Mouse (Mus musculus): ENCODE measurements around the gene Tstd2. TPM values are rescaled to one million over a fixed set of nuclear protein-coding genes. Genes with fewer than 3 reads are reported as not detected.

Gene Tstd2
- polyA plus RNA-seq (2015; fragmentation: Nextera tagmentation; extraction: Ambion mirVana): 25.0 and 25.3 TPM in 2 replicates

DNA sequence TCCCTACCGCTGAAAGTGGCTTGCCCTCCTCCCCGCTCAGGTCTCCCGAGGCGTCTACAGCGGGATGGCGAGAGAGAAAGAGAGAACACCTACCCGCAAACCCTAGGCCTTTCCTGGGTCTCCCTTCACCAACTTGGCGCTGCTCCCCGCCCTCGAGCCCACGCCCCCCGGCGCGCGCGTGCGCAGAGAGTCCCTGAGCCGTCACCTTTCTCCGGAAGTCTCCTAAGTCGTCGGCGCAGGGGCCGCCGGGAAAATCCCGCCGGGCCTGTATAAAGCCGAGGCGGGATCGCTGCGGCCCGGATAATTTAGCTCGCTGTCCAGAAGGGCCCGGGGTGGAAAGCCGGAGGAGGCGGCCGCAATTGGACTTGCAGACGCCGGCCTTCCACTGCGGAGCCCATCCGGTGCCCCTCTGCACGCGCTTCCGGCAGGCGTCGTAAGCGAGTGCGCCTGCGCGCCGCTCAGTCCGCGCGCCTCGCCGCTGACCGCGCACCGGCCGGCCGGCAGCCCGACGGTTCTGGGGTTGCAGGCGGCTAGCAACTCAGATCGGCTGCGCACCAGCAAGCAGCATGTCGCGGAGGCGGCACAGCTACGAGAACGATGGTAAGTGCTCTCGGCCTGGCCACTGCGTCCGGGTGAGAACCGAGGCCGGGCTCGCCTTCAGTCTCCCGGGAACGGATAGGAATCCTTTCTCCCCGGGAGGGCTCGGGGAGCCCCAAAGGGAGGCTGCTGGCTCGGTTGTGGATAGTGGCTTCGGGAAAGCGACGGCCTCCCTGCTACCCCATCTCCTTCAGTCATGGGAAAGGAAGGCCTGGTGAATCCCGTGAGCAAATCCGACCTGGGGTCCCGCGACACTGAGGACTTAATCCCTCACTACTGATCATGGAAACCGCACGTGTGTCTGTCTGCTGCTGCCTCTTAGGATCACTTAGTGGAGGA is at the start of gene Tstd2, which contains the start of gene Ncbp1:
Gene Tstd2 (minus strand): TSS at position 408 of the 936 bp plus-strand sequence.
Gene Ncbp1 (plus strand): TSS at position 327 of the 936 bp plus-strand sequence.
- H3K9ac ChIP-seq (ENCODE audit: low read length): peak within 1 kb of the TSS; percentile 96
- under 1% methylated on average over 88 of the region's 90 CpGs for WGBS
- H3K9me3 ChIP-seq (replicated peaks; ENCODE audit: control insufficient read depth, low read length): no peaks in the 10 kb centered on the region
- H3K36me3 ChIP-seq (ENCODE audit: control insufficient read depth, insufficient read depth): peaks cover 7% of the 10 kb centered on the region
- H3K4me3 ChIP-seq (ENCODE audit: low read length): peak within 1 kb of the TSS; percentile 94
- peak within 1 kb of the TSS; percentile 99 for H3K27ac ChIP-seq (ENCODE audit: low read length)
- peak; percentile 87 for ATAC-seq (replicated peaks; ENCODE audit: extremely low read depth, insufficient read depth, low FRiP score)
- H3K4me1 ChIP-seq (ENCODE audit: control insufficient read depth, insufficient read depth, low read length): peaks cover 18% of the 10 kb centered on the region
- peak within 1 kb of the TSS; percentile 89 for H3K4me2 ChIP-seq (ENCODE audit: low read depth, low read length)
- H3K27me3 ChIP-seq (ENCODE audit: control insufficient read depth, insufficient read depth, low read length): no peaks in the 10 kb centered on the region

DNA sequence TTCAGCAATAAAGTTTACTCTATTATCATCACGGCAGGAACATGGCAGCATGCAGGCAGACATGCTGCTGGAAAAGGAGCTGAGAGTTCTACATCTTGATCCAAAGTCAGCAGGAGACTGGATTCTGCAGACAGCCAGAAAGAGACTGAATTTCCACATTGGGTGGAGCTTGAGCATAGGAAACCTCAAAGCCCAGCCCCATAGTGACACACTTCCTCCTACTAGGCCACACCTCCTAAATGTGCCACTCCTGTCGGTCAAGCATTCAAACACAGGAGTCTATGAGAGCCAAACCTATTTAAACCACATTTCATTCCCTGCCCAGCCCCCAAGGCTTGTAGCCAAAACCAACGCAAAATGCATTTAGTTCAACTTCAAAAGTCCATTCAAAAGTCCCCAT is 48.0 kb upstream of the Tstd2 start:
- Histone ChIP-seq H3K9ac (ENCODE audit: low read length) (no peak overlapping the region), H3K27me3 (ENCODE audit: control insufficient read depth, insufficient read depth, low read length) (no peaks in the 10 kb centered on the region), H3K27ac (ENCODE audit: low read length) (no peak overlapping the region), H3K4me3 (ENCODE audit: low read length) (no peak overlapping the region), H3K9me3 (replicated peaks; ENCODE audit: control insufficient read depth, low read length) (no peaks in the 10 kb centered on the region), H3K4me1 (ENCODE audit: control insufficient read depth, insufficient read depth, low read length) (no peaks in the 10 kb centered on the region), H3K4me2 (ENCODE audit: low read depth, low read length) (no peak overlapping the region), H3K36me3 (ENCODE audit: control insufficient read depth, insufficient read depth) (peaks cover 37% of the 10 kb centered on the region)
- WGBS: 67% methylated on average over 3 of the region's 3 CpGs
- ATAC-seq (replicated peaks; ENCODE audit: extremely low read depth, insufficient read depth, low FRiP score): no peak

DNA sequence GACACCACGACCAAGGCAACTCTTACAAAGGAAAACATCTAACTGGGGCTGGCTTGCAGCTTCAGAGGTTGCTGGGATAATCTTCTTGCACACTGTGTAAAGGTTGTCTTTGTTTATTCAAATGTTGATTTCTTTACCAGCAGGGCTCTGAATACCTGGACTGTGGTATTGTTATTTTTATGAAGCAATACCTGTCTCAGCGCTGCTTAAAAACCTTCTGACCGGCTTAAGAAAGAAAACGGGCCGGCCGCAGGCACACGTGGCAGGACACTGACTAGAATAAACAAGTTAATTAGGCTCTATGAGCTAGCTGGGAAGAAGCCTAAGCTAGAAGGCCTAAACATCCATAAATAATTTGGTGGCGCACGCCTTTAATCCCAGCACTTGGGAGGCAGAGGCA is 47.4 kb upstream of the Tstd2 start:
- Histone ChIP-seq H3K4me3 (ENCODE audit: low read length) (no peak overlapping the region), H3K27ac (ENCODE audit: low read length) (no peak overlapping the region), H3K9ac (ENCODE audit: low read length) (no peak overlapping the region), H3K36me3 (ENCODE audit: control insufficient read depth, insufficient read depth) (peaks cover 41% of the 10 kb centered on the region), H3K27me3 (ENCODE audit: control insufficient read depth, insufficient read depth, low read length) (no peaks in the 10 kb centered on the region), H3K4me2 (ENCODE audit: low read depth, low read length) (no peak overlapping the region), H3K9me3 (replicated peaks; ENCODE audit: control insufficient read depth, low read length) (no peaks in the 10 kb centered on the region), H3K4me1 (ENCODE audit: control insufficient read depth, insufficient read depth, low read length) (no peaks in the 10 kb centered on the region)
- ATAC-seq (replicated peaks; ENCODE audit: extremely low read depth, insufficient read depth, low FRiP score): no peak
- WGBS: 85% methylated on average over 9 of the region's 9 CpGs

DNA sequence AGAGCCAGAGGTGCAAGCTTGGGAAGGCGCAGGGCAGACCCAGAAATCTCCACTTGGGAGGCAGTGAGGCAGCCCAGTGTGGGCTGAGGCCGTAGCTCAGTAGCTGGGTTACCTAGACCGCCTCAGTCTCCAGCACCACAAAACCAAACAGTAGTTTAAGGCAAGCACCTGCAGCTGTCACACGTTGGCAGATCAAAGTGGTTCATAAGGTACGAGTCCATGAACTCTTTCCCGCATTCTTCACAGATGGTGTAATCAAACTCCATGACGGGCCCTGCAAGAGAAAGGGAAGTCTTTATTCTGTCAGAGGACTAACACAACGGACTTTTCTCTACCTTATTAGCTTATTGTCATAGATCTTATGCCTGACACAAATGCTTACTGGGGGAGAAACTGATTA is 46.9 kb upstream of the Tstd2 start:
- 64% methylated on average over 8 of the region's 8 CpGs for WGBS
- no peak for ATAC-seq (replicated peaks; ENCODE audit: extremely low read depth, insufficient read depth, low FRiP score)

DNA sequence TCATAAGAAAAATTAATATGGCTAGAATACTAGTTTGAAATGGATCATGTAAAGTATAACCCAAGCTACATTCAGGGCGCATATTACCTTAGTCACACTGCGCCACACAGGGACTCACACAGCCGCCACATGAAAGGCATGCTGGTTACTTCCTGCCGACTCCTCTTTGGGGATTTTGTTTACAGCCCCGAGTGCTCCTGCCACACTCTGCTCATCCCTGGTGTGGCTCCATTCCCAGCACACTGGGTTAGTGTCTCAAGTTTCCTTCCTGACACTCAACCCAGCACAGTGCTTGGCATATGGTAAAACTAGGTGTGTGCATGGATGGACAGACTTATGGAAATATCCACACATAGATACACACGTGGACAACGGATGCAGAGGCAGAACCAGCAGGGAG is 43.7 kb upstream of the Tstd2 start:
- Histone ChIP-seq H3K4me3 (ENCODE audit: low read length) (no peak overlapping the region), H3K9ac (ENCODE audit: low read length) (no peak overlapping the region), H3K27ac (ENCODE audit: low read length) (no peak overlapping the region), H3K36me3 (ENCODE audit: control insufficient read depth, insufficient read depth) (peaks cover 56% of the 10 kb centered on the region), H3K4me1 (ENCODE audit: control insufficient read depth, insufficient read depth, low read length) (no peaks in the 10 kb centered on the region), H3K27me3 (ENCODE audit: control insufficient read depth, insufficient read depth, low read length) (no peaks in the 10 kb centered on the region), H3K4me2 (ENCODE audit: low read depth, low read length) (no peak overlapping the region), H3K9me3 (replicated peaks; ENCODE audit: control insufficient read depth, low read length) (no peaks in the 10 kb centered on the region)
- WGBS: 85% methylated on average over 7 of the region's 7 CpGs
- ATAC-seq (replicated peaks; ENCODE audit: extremely low read depth, insufficient read depth, low FRiP score): no peak

More for the DNA sequence above, 46.9 kb upstream of the Tstd2 start:
- H3K36me3 ChIP-seq (ENCODE audit: control insufficient read depth, insufficient read depth): peaks cover 41% of the 10 kb centered on the region
- H3K4me1 ChIP-seq (ENCODE audit: control insufficient read depth, insufficient read depth, low read length): no peaks in the 10 kb centered on the region
- no peak overlapping the region for H3K27ac ChIP-seq (ENCODE audit: low read length)
- no peaks in the 10 kb centered on the region for H3K27me3 ChIP-seq (ENCODE audit: control insufficient read depth, insufficient read depth, low read length)
- no peak overlapping the region for H3K9ac ChIP-seq (ENCODE audit: low read length)
- H3K4me2 ChIP-seq (ENCODE audit: low read depth, low read length): no peak overlapping the region
- H3K4me3 ChIP-seq (ENCODE audit: low read length): no peak overlapping the region
- no peaks in the 10 kb centered on the region for H3K9me3 ChIP-seq (replicated peaks; ENCODE audit: control insufficient read depth, low read length)

DNA sequence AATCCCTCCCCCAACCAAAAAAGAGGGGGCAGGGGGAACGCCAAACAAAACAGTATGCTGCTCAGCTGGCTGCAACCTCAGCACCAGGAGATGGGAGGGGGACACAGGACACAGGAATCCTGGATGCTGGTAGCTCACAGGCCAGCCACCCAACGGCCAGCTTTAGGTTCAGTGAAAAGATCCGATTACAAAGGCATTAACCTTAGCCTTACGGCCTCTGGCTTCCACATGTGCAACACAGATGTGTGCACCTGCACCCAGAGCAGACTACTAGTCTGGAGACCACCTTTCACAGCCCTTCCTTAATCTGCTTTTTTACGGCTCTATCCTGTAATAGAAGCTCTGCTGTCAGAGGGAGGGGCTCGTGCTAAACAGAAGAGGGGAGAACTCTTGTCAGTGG is 42.7 kb upstream of the Tstd2 start:
- no peak for ATAC-seq (replicated peaks; ENCODE audit: extremely low read depth, insufficient read depth, low FRiP score)
- no peaks in the 10 kb centered on the region for H3K27me3 ChIP-seq (ENCODE audit: control insufficient read depth, insufficient read depth, low read length)
- H3K27ac ChIP-seq (ENCODE audit: low read length): no peak overlapping the region
- no peak overlapping the region for H3K4me2 ChIP-seq (ENCODE audit: low read depth, low read length)
- H3K4me1 ChIP-seq (ENCODE audit: control insufficient read depth, insufficient read depth, low read length): no peaks in the 10 kb centered on the region
- no peak overlapping the region for H3K9ac ChIP-seq (ENCODE audit: low read length)
- no peaks in the 10 kb centered on the region for H3K9me3 ChIP-seq (replicated peaks; ENCODE audit: control insufficient read depth, low read length)
- H3K4me3 ChIP-seq (ENCODE audit: low read length): no peak overlapping the region
- H3K36me3 ChIP-seq (ENCODE audit: control insufficient read depth, insufficient read depth): peaks cover 56% of the 10 kb centered on the region
- WGBS: 73% methylated on average over 6 of the region's 6 CpGs

DNA sequence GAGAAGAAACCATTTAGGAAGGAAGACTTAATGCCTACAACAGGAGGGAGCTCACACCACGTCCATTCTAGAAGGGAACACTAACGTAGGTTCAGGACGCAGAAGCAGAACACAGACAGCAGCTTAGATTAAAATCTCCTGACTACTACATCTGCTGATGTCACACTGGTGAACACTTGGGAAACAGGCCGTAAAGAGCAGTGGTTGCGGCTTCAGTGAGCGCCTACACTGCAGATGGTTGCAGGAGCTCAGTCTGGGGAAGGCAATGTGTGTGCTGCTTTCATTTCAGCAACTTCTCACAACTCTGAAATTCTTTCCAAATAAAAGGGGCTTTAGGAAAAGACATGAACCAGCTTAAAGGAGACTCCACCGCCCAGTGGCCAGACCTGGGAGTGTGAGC is 39.0 kb upstream of the Tstd2 start:
- Histone ChIP-seq H3K9me3 (replicated peaks; ENCODE audit: control insufficient read depth, low read length) (no peaks in the 10 kb centered on the region), H3K9ac (ENCODE audit: low read length) (no peak overlapping the region), H3K4me1 (ENCODE audit: control insufficient read depth, insufficient read depth, low read length) (no peaks in the 10 kb centered on the region), H3K27me3 (ENCODE audit: control insufficient read depth, insufficient read depth, low read length) (no peaks in the 10 kb centered on the region), H3K4me3 (ENCODE audit: low read length) (no peak overlapping the region), H3K36me3 (ENCODE audit: control insufficient read depth, insufficient read depth) (peaks cover 59% of the 10 kb centered on the region), H3K4me2 (ENCODE audit: low read depth, low read length) (no peak overlapping the region), H3K27ac (ENCODE audit: low read length) (no peak overlapping the region)
- 86% methylated on average over 7 of the region's 7 CpGs for WGBS
- no peak for ATAC-seq (replicated peaks; ENCODE audit: extremely low read depth, insufficient read depth, low FRiP score)

DNA sequence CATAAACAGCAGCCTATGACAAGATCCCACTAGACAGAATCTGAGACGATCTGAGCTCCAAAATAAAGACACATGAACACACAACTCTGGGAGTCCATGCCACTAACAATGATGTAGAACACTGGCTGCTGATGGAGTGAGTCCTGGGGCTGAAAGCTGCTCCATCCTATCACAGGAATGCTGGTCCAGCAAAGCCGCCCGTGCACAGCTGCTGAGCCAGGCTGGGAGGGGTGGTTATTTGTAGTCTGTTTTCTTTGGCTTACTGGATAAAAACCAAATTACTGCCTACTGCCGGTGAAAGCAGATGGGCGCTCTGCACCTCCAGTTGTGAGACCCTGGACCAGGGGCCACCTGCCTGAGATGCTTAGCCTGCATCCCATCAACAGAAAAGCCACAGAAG is 38.5 kb upstream of the Tstd2 start:
- no peaks in the 10 kb centered on the region for H3K27me3 ChIP-seq (ENCODE audit: control insufficient read depth, insufficient read depth, low read length)
- no peak overlapping the region for H3K4me2 ChIP-seq (ENCODE audit: low read depth, low read length)
- no peak overlapping the region for H3K27ac ChIP-seq (ENCODE audit: low read length)
- no peaks in the 10 kb centered on the region for H3K4me1 ChIP-seq (ENCODE audit: control insufficient read depth, insufficient read depth, low read length)
- no peak for ATAC-seq (replicated peaks; ENCODE audit: extremely low read depth, insufficient read depth, low FRiP score)
- H3K4me3 ChIP-seq (ENCODE audit: low read length): no peak overlapping the region
- H3K36me3 ChIP-seq (ENCODE audit: control insufficient read depth, insufficient read depth): peaks cover 58% of the 10 kb centered on the region
- no peaks in the 10 kb centered on the region for H3K9me3 ChIP-seq (replicated peaks; ENCODE audit: control insufficient read depth, low read length)
- WGBS: 68% methylated on average over 5 of the region's 5 CpGs
- H3K9ac ChIP-seq (ENCODE audit: low read length): no peak overlapping the region

DNA sequence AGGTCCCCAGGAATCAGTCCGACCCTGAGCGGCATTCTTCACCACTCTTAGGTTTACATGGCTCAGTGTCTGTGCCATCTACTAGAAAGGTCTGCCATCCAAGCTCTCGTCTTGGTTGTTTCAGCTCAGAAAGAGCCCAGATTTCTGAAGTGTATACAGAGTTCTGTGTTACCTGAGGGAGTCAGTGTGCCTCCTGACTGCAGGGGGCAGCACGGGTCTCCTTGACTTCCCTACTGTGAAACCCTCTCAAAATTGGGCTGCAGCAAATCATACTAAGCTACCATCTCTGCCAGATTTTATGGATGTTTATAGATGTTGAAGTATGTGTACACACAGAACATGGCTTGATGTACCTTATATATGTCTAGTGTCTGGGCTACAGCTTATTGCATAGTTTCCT is 37.8 kb upstream of the Tstd2 start:
- H3K36me3 ChIP-seq (ENCODE audit: control insufficient read depth, insufficient read depth): peaks cover 65% of the 10 kb centered on the region
- H3K27me3 ChIP-seq (ENCODE audit: control insufficient read depth, insufficient read depth, low read length): no peaks in the 10 kb centered on the region
- no peak for ATAC-seq (replicated peaks; ENCODE audit: extremely low read depth, insufficient read depth, low FRiP score)
- H3K4me3 ChIP-seq (ENCODE audit: low read length): no peak overlapping the region
- no peak overlapping the region for H3K9ac ChIP-seq (ENCODE audit: low read length)
- H3K4me1 ChIP-seq (ENCODE audit: control insufficient read depth, insufficient read depth, low read length): no peaks in the 10 kb centered on the region
- H3K27ac ChIP-seq (ENCODE audit: low read length): no peak overlapping the region
- H3K4me2 ChIP-seq (ENCODE audit: low read depth, low read length): no peak overlapping the region
- no peaks in the 10 kb centered on the region for H3K9me3 ChIP-seq (replicated peaks; ENCODE audit: control insufficient read depth, low read length)
- WGBS: 71% methylated on average over 4 of the region's 4 CpGs
